Mouse (Mus musculus): Measurements from ENCODE around the gene Pou4f2.

The Pou4f2 gene

DNA sequence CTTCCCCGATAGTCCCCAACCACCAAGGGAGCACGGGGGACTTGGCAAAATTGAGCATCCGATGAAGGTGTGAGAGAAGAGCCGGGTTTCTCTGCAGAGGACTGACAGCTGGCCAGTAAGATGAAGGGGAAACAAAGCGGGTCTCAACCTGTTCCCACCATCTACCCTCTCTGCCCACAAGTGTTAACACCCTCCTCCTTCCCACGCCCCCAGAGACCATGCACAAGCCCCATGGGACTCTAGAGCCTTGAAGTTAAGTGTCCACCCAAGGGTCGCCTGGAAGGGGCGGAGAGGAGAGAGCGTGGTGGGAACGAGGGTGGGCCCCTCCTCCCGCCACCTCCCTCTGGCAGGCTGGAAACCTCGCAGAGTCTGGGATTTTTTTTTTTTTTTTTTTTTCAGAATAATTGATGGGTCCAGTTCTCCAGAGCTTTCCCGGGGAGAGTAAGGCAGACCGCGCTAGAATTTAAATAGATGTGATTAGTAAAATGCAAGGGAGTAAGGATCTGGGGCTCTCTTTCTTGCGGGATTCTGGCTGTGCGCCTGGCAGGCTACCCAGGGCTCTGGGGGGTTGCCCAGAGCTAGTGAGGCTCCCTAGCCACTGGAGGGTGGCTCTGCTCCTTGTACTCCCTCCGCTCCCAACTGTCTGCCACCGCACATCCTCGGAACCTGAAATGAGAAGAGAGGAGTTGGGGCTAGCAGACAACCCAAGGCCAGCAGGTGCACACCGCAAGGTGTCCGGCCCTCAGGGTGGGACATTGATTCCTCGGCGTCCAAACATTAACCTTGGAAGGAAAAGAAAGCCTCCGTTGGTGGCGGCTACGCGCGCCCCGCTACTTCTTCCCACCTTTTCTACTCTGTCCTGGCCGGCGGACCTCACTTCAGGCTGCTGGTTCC lies 9.3 kb downstream of the Pou4f2 start:
- Histone ChIP-seq H3K9me3 (ENCODE audit: low read length) (no peaks in the 10 kb centered on the region), H3K36me3 (ENCODE audit: insufficient read depth, low read length) (no peaks in the 10 kb centered on the region), H3K27me3 (ENCODE audit: insufficient read depth, low read length) (peaks cover 67% of the 10 kb centered on the region), H3K4me1 (replicated peaks; ENCODE audit: low read depth, low read length) (peaks cover 62% of the 10 kb centered on the region), H3K4me3 (replicated peaks; ENCODE audit: low read length) (peak overlapping the region; percentile 69)
- no peak for TF ChIP-seq NANOG (IDR thresholded peaks at IDR 0.05; ENCODE audit: borderline replicate concordance, low read length)
- no peak for TF ChIP-seq CTCF (conservative IDR thresholded peaks at IDR 0.05; ENCODE audit: low read length)
- TF ChIP-seq POU5F1 (IDR thresholded peaks at IDR 0.05; ENCODE audit: borderline replicate concordance, low read length): no peak

DNA sequence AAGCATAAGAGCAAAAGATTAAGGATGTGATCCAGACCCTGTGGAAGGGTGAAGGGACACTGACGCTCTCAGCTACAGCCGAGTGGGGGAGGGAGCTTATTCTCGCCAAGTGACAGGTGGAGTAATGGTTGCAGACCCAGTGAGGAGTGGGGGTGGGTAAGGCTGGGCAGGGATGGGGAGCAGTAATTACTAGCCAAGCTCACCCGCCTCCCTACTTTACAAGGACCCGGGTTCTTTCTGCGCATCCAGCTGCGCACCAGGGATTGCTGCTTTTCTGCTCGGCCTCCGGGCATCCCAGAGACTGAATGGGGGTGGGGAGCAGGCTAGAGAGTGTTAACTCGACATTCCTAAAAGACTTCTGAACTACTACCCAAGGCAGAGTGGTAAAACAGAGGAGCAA lies 10.0 kb downstream of the Pou4f2 start:
- TF ChIP-seq NANOG (IDR thresholded peaks at IDR 0.05; ENCODE audit: borderline replicate concordance, low read length) (no peak), CTCF (conservative IDR thresholded peaks at IDR 0.05; ENCODE audit: low read length) (no peak), POU5F1 (IDR thresholded peaks at IDR 0.05; ENCODE audit: borderline replicate concordance, low read length) (no peak)
- Histone ChIP-seq H3K9me3 (ENCODE audit: low read length) (no peaks in the 10 kb centered on the region), H3K4me3 (replicated peaks; ENCODE audit: low read length) (peak overlapping the region; percentile 69), H3K36me3 (ENCODE audit: insufficient read depth, low read length) (no peaks in the 10 kb centered on the region), H3K27me3 (ENCODE audit: insufficient read depth, low read length) (peaks cover 73% of the 10 kb centered on the region), H3K4me1 (replicated peaks; ENCODE audit: low read depth, low read length) (peaks cover 59% of the 10 kb centered on the region)

DNA sequence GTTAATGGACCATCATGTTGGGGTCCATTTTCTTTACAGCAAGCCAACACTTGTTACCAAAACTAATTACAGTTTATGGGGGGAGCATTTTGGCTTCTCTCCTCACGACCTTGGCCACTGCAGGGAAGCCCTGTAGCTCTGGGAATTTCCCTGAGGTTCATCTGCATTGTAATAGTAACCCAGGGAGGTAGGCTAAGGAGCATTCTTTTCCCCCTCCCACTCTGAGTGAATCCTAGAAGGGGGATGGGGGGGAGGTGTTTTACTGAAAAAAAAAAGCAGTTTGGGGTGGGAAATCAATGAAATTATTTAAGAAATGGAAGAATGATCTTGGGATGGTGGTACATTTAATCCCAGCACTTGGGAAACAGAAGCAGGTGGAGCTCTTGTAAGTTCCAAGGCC lies 12.5 kb downstream of the Pou4f2 start:
- TF ChIP-seq CTCF (conservative IDR thresholded peaks at IDR 0.05; ENCODE audit: low read length) (no peak), POU5F1 (IDR thresholded peaks at IDR 0.05; ENCODE audit: borderline replicate concordance, low read length) (no peak), NANOG (IDR thresholded peaks at IDR 0.05; ENCODE audit: borderline replicate concordance, low read length) (peak; percentile 36; the same call in 1 of the 2 replicates)
- no peak overlapping the region for H3K4me3 ChIP-seq (replicated peaks; ENCODE audit: low read length)
- H3K27me3 ChIP-seq (ENCODE audit: insufficient read depth, low read length): peaks cover 77% of the 10 kb centered on the region
- no peaks in the 10 kb centered on the region for H3K9me3 ChIP-seq (ENCODE audit: low read length)
- H3K36me3 ChIP-seq (ENCODE audit: insufficient read depth, low read length): no peaks in the 10 kb centered on the region
- H3K4me1 ChIP-seq (replicated peaks; ENCODE audit: low read depth, low read length): peaks cover 82% of the 10 kb centered on the region

DNA sequence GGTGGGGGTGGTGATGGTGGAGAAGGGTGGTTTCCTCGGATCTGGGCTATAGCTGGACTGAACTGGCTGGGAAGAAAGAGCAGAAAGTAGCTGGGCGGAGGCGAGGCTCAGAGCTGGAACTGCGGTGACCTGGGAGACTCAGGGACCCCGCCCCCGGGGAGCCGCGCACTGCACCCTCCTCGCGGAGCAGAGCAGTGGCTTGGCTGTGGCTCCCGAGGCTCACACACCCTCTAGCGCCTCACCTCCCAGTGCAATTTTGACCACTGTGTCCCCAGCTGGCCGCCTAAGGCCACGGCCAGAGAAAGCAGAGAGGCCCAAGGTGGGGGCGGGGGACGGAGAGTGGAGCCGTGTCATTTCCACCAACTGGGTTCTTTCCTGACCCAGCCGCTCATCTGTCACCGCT lies 16.3 kb downstream of the Pou4f2 start:
- Histone ChIP-seq H3K4me3 (replicated peaks; ENCODE audit: low read length) (peak overlapping the region; percentile 71), H3K9me3 (ENCODE audit: low read length) (no peaks in the 10 kb centered on the region), H3K4me1 (replicated peaks; ENCODE audit: low read depth, low read length) (peaks cover 71% of the 10 kb centered on the region), H3K36me3 (ENCODE audit: insufficient read depth, low read length) (no peaks in the 10 kb centered on the region), H3K27me3 (ENCODE audit: insufficient read depth, low read length) (peaks cover 41% of the 10 kb centered on the region)
- TF ChIP-seq POU5F1 (IDR thresholded peaks at IDR 0.05; ENCODE audit: borderline replicate concordance, low read length) (no peak), CTCF (conservative IDR thresholded peaks at IDR 0.05; ENCODE audit: low read length) (no peak), NANOG (IDR thresholded peaks at IDR 0.05; ENCODE audit: borderline replicate concordance, low read length) (no peak)

GRCm38 (mm10) chr8:78419272-78419671 lies 17.2 kb downstream of the Pou4f2 start:
- Histone ChIP-seq H3K27me3 (ENCODE audit: insufficient read depth, low read length) (peaks cover 35% of the 10 kb centered on the region), H3K4me3 (replicated peaks; ENCODE audit: low read length) (peak overlapping the region; percentile 71; the same call in 1 of the 2 replicates), H3K4me1 (replicated peaks; ENCODE audit: low read depth, low read length) (peaks cover 64% of the 10 kb centered on the region), H3K9me3 (ENCODE audit: low read length) (no peaks in the 10 kb centered on the region), H3K36me3 (ENCODE audit: insufficient read depth, low read length) (no peaks in the 10 kb centered on the region)
- no peak for TF ChIP-seq NANOG (IDR thresholded peaks at IDR 0.05; ENCODE audit: borderline replicate concordance, low read length)
- no peak for TF ChIP-seq CTCF (conservative IDR thresholded peaks at IDR 0.05; ENCODE audit: low read length)
- TF ChIP-seq POU5F1 (IDR thresholded peaks at IDR 0.05; ENCODE audit: borderline replicate concordance, low read length): no peak

GRCm38 (mm10) chr8:78390756-78391155 lies 45.7 kb downstream of the Pou4f2 start:
- H3K4me1 ChIP-seq (replicated peaks; ENCODE audit: low read depth, low read length): peaks cover 29% of the 10 kb centered on the region
- TF ChIP-seq NANOG (IDR thresholded peaks at IDR 0.05; ENCODE audit: borderline replicate concordance, low read length) (no peak), POU5F1 (IDR thresholded peaks at IDR 0.05; ENCODE audit: borderline replicate concordance, low read length) (no peak), CTCF (conservative IDR thresholded peaks at IDR 0.05; ENCODE audit: low read length) (no peak)
- no peaks in the 10 kb centered on the region for H3K27me3 ChIP-seq (ENCODE audit: insufficient read depth, low read length)
- H3K4me3 ChIP-seq (replicated peaks; ENCODE audit: low read length): peak overlapping the region; percentile 51
- no peaks in the 10 kb centered on the region for H3K36me3 ChIP-seq (ENCODE audit: insufficient read depth, low read length)
- H3K9me3 ChIP-seq (ENCODE audit: low read length): peaks cover 9% of the 10 kb centered on the region; the same call in 1 of the 2 replicates

Measured in E14TG2a.4 (cell line).